In genomic region chr5:53470141-53471079, GRCm38 (mm10) we compare ENCODE assay signal across 10 mouse cellular contexts. TPM values are rescaled to one million over a fixed set of nuclear protein-coding genes. Genes with fewer than 3 reads are reported as not detected.
A peak's percentile ranks its signal among the peaks of the same experiment; 100 is the strongest.
DNase-seq lines count a peak whose midpoint lies in the region; ATAC-seq and TF ChIP-seq lines count a peak whose summit lies in the region.
"Had no signal": no experiment of that assay in that cellular context is flagged by ENCODE, and none has a peak within 500 bp of the region (broad histone marks: within the 10 kb centered on the region; RNA-seq: fewer than 3 reads in every experiment).

No protein-coding gene starts in this region.

- TF ChIP-seq CTCF in thymus, adult 2 months (IDR thresholded peaks at IDR 0.05; ENCODE audit: borderline replicate concordance, control insufficient read depth, extremely low read depth, insufficient read depth, low read length, poor library complexity) = no peak

- H3K36me3 ChIP-seq in forebrain, embryonic 14.5 days (ENCODE audit: control insufficient read depth, insufficient read depth, low read length) = no peaks in the 10 kb centered on the region
- no peaks in the 10 kb centered on the region for H3K36me3 ChIP-seq in thymus, adult 2 months (ENCODE audit: control insufficient read depth, insufficient read depth, low read length)
- H3K36me3 ChIP-seq: G1E; hindbrain, embryonic 15.5 days had no signal

- intact Hi-C loops in left cerebral cortex, postnatal 4 days (cut with DNase I) = no loop called here

- no peaks in the 10 kb centered on the region for H3K9me3 ChIP-seq in forebrain, embryonic 14.5 days (replicated peaks; ENCODE audit: control insufficient read depth, low read length)
- H3K9me3 ChIP-seq: G1E; hindbrain, embryonic 15.5 days had no signal

- 39% methylated on average over 16 of the region's 16 CpGs for WGBS in forebrain, embryonic 14.5 days
- WGBS in thymus, adult 2 months = 72% methylated on average over 16 of the region's 16 CpGs

- no peak overlapping the region for H3K9ac ChIP-seq in forebrain, embryonic 14.5 days (ENCODE audit: low read length)
- H3K9ac ChIP-seq: hindbrain, embryonic 15.5 days had no signal

- peak; percentile 62 for ATAC-seq in forebrain, embryonic 14.5 days

- TF ChIP-seq POLR2A in thymus, adult 2 months (IDR thresholded peaks at IDR 0.05; ENCODE audit: control insufficient read depth, extremely low read depth, insufficient read depth, low read length, poor library complexity) = no peak

- peak; percentile 51 for DNase-seq in left cerebral cortex, postnatal 4 days
- no peak for DNase-seq in left cerebral cortex, adult 8-10 months (ENCODE audit: low spot score in 2 of 2)
- peak; percentile 62 for DNase-seq in forebrain, embryonic 14.5 days (ENCODE audit: low spot score)
- peak; percentile 31 for DNase-seq in kidney, adult 18-20 months
- peak; percentile 64 for DNase-seq in skeletal muscle tissue, adult 2 months (ENCODE audit: low read depth, low spot score)
- no peak for DNase-seq in thymus, adult 2 months
- no peak for DNase-seq in spleen, postnatal 36 days (ENCODE audit: low spot score in 2 of 2)
- no peak for DNase-seq in layer of hippocampus, postnatal 25 days (ENCODE audit: extremely low spot score in 1 of 2, low spot score in 1 of 2)

- H3K27me3 ChIP-seq in forebrain, embryonic 14.5 days (replicated peaks; ENCODE audit: control insufficient read depth, insufficient read depth, low read length) = no peaks in the 10 kb centered on the region
- no peaks in the 10 kb centered on the region for H3K27me3 ChIP-seq in thymus, adult 2 months (ENCODE audit: control insufficient read depth, insufficient read depth, low read length)
- H3K27me3 ChIP-seq: hindbrain, embryonic 15.5 days had no signal

- no peak overlapping the region for H3K4me2 ChIP-seq in forebrain, embryonic 14.5 days (ENCODE audit: low read length)
- H3K4me2 ChIP-seq: hindbrain, embryonic 15.5 days had no signal

- H3K4me3 ChIP-seq in forebrain, embryonic 14.5 days (ENCODE audit: low read depth, low read length) = no peak overlapping the region
- H3K4me3 ChIP-seq in thymus, adult 2 months (ENCODE audit: control insufficient read depth, insufficient read depth, low read length) = no peak overlapping the region
- H3K4me3 ChIP-seq: hindbrain, embryonic 15.5 days had no signal

- no peak overlapping the region for H3K27ac ChIP-seq in forebrain, embryonic 14.5 days (ENCODE audit: low read depth, low read length)
- H3K27ac ChIP-seq in thymus, adult 2 months (ENCODE audit: control insufficient read depth, insufficient read depth, low read length) = no peak overlapping the region; the same call in 1 of the 2 replicates
- H3K27ac ChIP-seq: hindbrain, embryonic 15.5 days had no signal

- H3K4me1 ChIP-seq in forebrain, embryonic 14.5 days (ENCODE audit: control insufficient read depth, insufficient read depth, low read length) = peaks cover 2% of the 10 kb centered on the region
- 0 out of 2 replicates have a peak, but pooled peaks cover 2% of the 10 kb centered on the region for H3K4me1 ChIP-seq in thymus, adult 2 months (replicated peaks; ENCODE audit: control insufficient read depth, insufficient read depth, low read length)

RNA-seq across cellular contexts. Expression of gene Rbpj, which starts 4.5 kb away (rescaled TPM):
- total RNA-seq in left cerebral cortex, postnatal 4 days (2021) = 10 to 100 TPM; 27.5 to 35.5 TPM
- total RNA-seq in left cerebral cortex, adult 8-10 months (2022) = 10 to 100 TPM; 24.7 to 33.8 (median 28.9) TPM
- 49.4 and 51.2 TPM in 2 replicates for polyA plus RNA-seq in forebrain, embryonic 14.5 days (2014; fragmentation: Nextera tagmentation; extraction: Ambion mirVana)
- polyA plus RNA-seq in thymus, adult 2 months (2012; rRNA removed) = 25.0 and 25.7 TPM in 2 replicates
- total RNA-seq in layer of hippocampus, postnatal 25 days (2021) = 10 to 100 TPM; 21.7 to 22.0 TPM

Comparison
In these comparisons a context has a peak if more than half of its experiments do, and no peak if none do; other contexts are left out.
1. DNase-seq: peak in left cerebral cortex, postnatal 4 days (single experiment), forebrain, embryonic 14.5 days (single experiment), kidney, adult 18-20 months (single experiment) and skeletal muscle tissue, adult 2 months (single experiment); none in left cerebral cortex, adult 8-10 months (0 of 2), thymus, adult 2 months (single experiment), spleen, postnatal 36 days (0 of 2) and layer of hippocampus, postnatal 25 days (0 of 2).